Mouse (Mus musculus) heart, postnatal 0 days (tissue): ENCODE measurements around the gene Fndc7.

Experiments used
- CTCF ChIP-seq: IDR thresholded peaks from 2 replicates; pipeline ENCODE4 v1.5.1; 2016; ENCODE audit warnings: antibody characterized with exemption, control low read depth, low read depth
- EP300 ChIP-seq: IDR thresholded peaks from 2 replicates; pipeline ENCODE4 v1.6.1; 2016; ENCODE audit warnings: antibody characterized with exemption, low read depth

- TF ChIP-seq CTCF, result no peak
- TF ChIP-seq EP300, result no peak
These were observed 48.9 kb upstream of the Fndc7 start for GRCm38 (mm10) chr3:108938691-108939090.
